Mouse (Mus musculus) lung, embryonic 16.5 days (tissue): Measurements from ENCODE around the gene Ap1g2. TPM values are rescaled to one million over a fixed set of nuclear protein-coding genes. Genes with fewer than 3 reads are reported as not detected.

Source experiments
- ATAC-seq: fragments of 200-750 bp; cut with Nextera tagmentation; 2 replicates; pipeline ENCODE4 v1.8.0; 2017; ENCODE audit warnings: low read depth, mild to moderate bottlenecking, moderate library complexity
- H3K27ac ChIP-seq: fragments of 300-500 bp; sonication (generic); 2 replicates; pipeline ENCODE4 v1.5.1; 2014; ENCODE audit warnings: mild to moderate bottlenecking, control low read depth, low read length
- H3K27me3 ChIP-seq: fragments of 300-500 bp; sonication (generic); 2 replicates; pipeline ENCODE4 v1.6.1; 2014; ENCODE audit warnings: low read depth, low read length, mixed read lengths; ENCODE audit not compliant: control insufficient read depth, insufficient read depth
- H3K36me3 ChIP-seq: fragments of 300-500 bp; sonication (generic); 2 replicates; pipeline ENCODE4 v1.6.1; 2014; ENCODE audit warnings: low read length; ENCODE audit not compliant: control insufficient read depth, insufficient read depth
- H3K4me1 ChIP-seq: fragments of 300-500 bp; sonication (generic); replicated peaks from 2 replicates; pipeline ENCODE4 v1.6.1; 2014; ENCODE audit warnings: low read length, mixed read lengths; ENCODE audit not compliant: control insufficient read depth, insufficient read depth
- H3K4me2 ChIP-seq: fragments of 300-500 bp; sonication (generic); 2 replicates; pipeline ENCODE4 v1.6.1; 2014; ENCODE audit warnings: low read depth, low read length, control low read depth
- H3K4me3 ChIP-seq: fragments of 300-500 bp; sonication (generic); 2 replicates; pipeline ENCODE4 v1.5.1; 2014; ENCODE audit warnings: mild to moderate bottlenecking, low read length, control low read depth
- H3K9ac ChIP-seq: fragments of 300-500 bp; sonication (generic); 2 replicates; pipeline ENCODE4 v1.6.1; 2014; ENCODE audit warnings: low read length, control low read depth
- H3K9me3 ChIP-seq: fragments of 300-500 bp; sonication (generic); 2 replicates; pipeline ENCODE4 v1.6.1; 2016; ENCODE audit warnings: low read length; ENCODE audit not compliant: control insufficient read depth
- WGBS: fragments of 180-500 bp; shearing (Covaris S2); extraction: QIAGEN DNeasy Blood & Tissue Kit; methylation state at CpG from one replicate; pipeline ENCODE4 v1.1.7; 2014; 5-methylcytosine and 5-hydroxymethylcytosine counted together
- polyA plus RNA-seq: library from polyadenylated mRNA; unstranded; fragments of >200 nt; fragmentation: Nextera tagmentation; extraction: Ambion mirVana; gene quantifications from 2 replicates; pipeline ENCODE4 v1.2.1, GENCODE M21; 2015

Gene Ap1g2
- polyA plus RNA-seq, 1 experiment from 2014 or later, result 23.2 TPM

DNA sequence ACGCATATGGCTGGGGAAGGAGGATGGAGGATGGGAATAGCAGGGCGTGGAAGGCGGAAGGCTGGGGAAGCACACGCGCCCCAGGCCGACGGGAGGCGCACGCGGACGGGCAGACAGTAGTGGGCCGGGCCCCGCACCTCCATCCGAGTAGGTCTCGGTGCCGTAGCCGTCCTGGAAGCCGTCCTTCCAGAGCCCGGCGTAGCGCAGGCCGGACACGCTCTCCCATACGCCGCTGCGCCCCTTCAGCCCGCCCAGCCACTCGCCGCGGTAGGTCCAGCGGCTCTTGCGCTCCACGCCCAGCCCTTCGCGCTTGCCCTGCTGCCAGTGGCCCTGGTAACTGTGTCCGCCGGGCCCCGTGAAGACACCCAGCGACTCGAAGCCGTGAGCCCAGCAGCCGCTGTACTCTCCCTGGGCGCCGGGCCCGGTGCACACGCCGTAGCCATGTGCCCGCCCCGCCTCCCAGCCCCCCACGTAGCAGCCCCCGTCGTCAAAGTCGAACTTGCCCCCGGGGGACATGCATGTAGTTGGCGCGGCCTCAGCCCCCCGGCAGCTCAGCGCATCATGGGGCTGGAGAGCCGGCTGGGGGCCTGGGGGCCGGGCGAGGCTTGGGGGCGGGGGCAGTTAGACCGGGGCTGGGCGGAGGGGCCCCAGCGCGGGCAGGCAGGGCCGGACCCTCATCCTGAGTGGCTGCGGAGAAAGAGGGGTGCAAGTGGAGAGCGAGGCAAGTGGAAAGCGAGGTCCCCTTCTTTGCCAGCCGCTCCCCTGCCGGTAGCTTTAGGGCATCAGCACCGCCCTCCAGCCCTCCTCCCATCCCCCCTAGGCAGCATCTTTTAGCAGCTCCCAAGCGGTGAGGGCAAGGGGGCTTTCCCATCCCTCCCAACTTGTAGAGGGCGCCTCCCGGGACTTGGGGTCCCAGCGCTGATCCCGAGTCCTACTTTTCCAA, 8.6 kb upstream of the Ap1g2 start:
- Histone ChIP-seq H3K4me3 (peak overlapping the region; percentile 58), H3K9ac (peak overlapping the region; percentile 60), H3K36me3 (no peaks in the 10 kb centered on the region), H3K4me2 (peak overlapping the region; percentile 88), H3K27me3 (peaks cover 60% of the 10 kb centered on the region), H3K27ac (no peak overlapping the region), H3K9me3 (no peaks in the 10 kb centered on the region), H3K4me1 (peaks cover 24% of the 10 kb centered on the region)
- ATAC-seq, result peak; percentile 70
- WGBS, result 1% methylated on average over 69 of the region's 78 CpGs

GRCm38 (mm10) chr14:55113975-55114645, 7.7 kb upstream of the Ap1g2 start:
- Histone ChIP-seq H3K36me3 (no peaks in the 10 kb centered on the region), H3K9ac (no peak overlapping the region; the same call in 1 of the 2 replicates), H3K27me3 (peaks cover 68% of the 10 kb centered on the region), H3K27ac (no peak overlapping the region), H3K9me3 (no peaks in the 10 kb centered on the region), H3K4me1 (peaks cover 24% of the 10 kb centered on the region), H3K4me2 (peak overlapping the region; percentile 88), H3K4me3 (peak overlapping the region; percentile 58)
- 6% methylated on average over 26 of the region's 26 CpGs for WGBS
- ATAC-seq, result no peak

- H3K9me3 ChIP-seq, result no peaks in the 10 kb centered on the region
- H3K4me1 ChIP-seq, result peaks cover 24% of the 10 kb centered on the region
- H3K9ac ChIP-seq, result no peak overlapping the region
- H3K27ac ChIP-seq, result no peak overlapping the region
- H3K4me3 ChIP-seq, result no peak overlapping the region
- no peak for ATAC-seq
- no peak overlapping the region for H3K4me2 ChIP-seq
- H3K27me3 ChIP-seq, result peaks cover 69% of the 10 kb centered on the region
- WGBS, result 56% methylated on average over 51 of the region's 51 CpGs
- no peaks in the 10 kb centered on the region for H3K36me3 ChIP-seq
Measured at GRCm38 (mm10) chr14:55113351-55113974, 7.1 kb upstream of the Ap1g2 start.

- H3K4me2 ChIP-seq, result no peak overlapping the region
- no peak overlapping the region for H3K27ac ChIP-seq
- H3K9me3 ChIP-seq, result no peaks in the 10 kb centered on the region
- 64% methylated on average over 2 of the region's 2 CpGs for WGBS
- no peaks in the 10 kb centered on the region for H3K36me3 ChIP-seq
- H3K9ac ChIP-seq, result no peak overlapping the region
- peaks cover 62% of the 10 kb centered on the region for H3K27me3 ChIP-seq
- no peak overlapping the region for H3K4me3 ChIP-seq
- peaks cover 24% of the 10 kb centered on the region for H3K4me1 ChIP-seq
- ATAC-seq, result no peak
Measured at GRCm38 (mm10) chr14:55111720-55112119, 5.3 kb upstream of the Ap1g2 start.

DNA sequence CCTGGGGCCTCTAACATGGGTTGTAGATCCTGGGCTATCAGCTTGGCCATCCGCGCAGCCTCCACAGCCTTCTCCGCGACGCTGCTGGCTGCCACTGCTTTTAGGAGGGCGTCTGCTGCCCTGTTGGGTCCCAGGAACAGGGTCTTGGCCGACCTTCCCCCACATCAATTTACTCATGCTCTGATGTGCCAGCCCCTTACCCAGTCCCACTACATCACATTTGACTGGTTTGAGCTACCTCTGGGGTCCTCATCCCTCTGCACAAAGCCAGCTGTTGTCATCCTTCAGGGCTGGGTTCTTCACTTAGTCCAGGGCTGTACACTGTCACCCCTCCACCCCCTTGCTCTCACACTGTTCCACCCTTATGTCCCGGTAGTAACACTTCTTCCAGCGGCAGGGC, 3.7 kb upstream of the Ap1g2 start:
- no peak overlapping the region for H3K4me3 ChIP-seq
- H3K9ac ChIP-seq, result no peak overlapping the region
- H3K27me3 ChIP-seq, result peaks cover 49% of the 10 kb centered on the region
- no peaks in the 10 kb centered on the region for H3K36me3 ChIP-seq
- WGBS, result 27% methylated on average over 9 of the region's 9 CpGs
- H3K4me2 ChIP-seq, result no peak overlapping the region
- no peak overlapping the region for H3K27ac ChIP-seq
- H3K4me1 ChIP-seq, result peaks cover 19% of the 10 kb centered on the region
- H3K9me3 ChIP-seq, result no peaks in the 10 kb centered on the region
- no peak for ATAC-seq

DNA sequence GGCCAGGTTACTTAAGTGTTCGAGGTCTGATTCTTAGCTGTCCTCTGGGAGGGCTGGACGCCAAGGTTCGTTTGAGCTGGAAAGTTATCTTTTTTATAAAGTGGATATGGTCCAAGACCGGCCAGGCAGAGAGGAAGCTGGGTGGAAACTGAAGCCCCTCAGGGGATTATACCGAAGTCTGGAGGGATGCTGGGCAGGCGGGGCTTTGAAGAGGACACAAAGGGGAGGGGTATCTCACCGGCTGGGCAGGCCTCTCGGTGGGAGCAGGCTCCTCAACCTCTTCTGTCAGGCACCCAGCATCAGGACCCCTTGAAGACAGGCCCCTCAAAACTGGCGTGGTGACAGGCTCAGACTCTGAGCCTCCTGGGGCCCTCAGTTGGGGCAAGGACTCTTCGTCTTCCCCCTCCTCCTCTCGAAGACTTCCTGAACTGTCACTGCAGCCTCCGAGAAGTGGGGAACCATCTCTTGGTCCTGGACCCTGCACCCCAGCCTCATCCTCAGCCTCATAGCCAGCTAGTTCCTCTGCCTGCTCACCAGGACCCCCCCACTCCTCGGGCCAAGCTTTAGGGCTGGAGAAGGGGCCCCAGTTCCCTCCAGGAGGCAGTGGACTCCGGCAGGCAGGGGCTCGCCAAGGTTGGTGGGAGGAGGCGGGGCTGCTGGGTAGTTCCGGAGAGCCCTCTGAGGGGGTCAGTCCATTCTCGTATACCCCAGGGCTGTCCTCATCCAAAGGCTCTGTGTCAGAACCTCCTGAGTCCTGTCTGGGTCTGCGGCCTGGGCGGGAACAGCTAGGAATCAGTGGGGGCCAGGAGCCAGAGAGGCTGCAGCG, 2.9 kb upstream of the Ap1g2 start:
- Histone ChIP-seq H3K36me3 (no peaks in the 10 kb centered on the region), H3K9me3 (no peaks in the 10 kb centered on the region), H3K27me3 (peaks cover 42% of the 10 kb centered on the region), H3K4me2 (no peak overlapping the region), H3K9ac (no peak overlapping the region), H3K27ac (no peak overlapping the region), H3K4me3 (no peak overlapping the region), H3K4me1 (peaks cover 11% of the 10 kb centered on the region)
- ATAC-seq, result no peak
- WGBS, result 13% methylated on average over 20 of the region's 21 CpGs

DNA sequence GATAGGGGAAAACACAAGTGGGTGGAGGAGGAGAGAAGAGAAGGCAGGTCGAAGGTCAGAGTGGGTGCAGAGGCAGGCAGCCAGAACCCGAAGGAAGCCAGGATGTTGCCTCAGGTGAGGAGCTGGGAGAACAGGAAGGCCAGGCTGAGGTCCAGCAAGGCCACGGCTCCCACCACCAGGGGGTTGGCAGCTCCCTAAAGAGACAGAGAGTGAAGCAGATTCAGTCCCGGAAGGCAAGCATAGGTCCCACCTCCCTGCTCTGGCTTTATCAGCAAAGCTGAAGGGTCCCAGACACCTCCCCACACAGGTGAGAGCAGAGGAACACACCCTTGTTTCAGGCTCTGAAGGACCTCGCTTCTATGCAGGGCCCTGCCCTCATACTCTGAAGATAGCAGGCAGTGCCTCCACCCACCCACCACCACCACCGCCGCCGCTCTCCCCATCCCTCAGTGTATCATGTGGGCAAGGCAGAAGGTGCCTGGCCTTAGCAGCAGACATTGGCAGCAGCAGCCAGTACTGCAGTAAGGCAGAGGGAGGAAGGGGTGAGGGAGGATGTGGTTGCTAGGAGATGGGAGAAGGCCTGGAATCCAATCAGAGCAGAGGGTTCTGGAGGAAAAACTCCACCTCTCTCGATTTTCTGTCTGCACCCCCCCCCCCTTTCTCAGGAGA, 1.9 kb upstream of the Ap1g2 start:
- 24% methylated on average over 9 of the region's 9 CpGs for WGBS
- Histone ChIP-seq H3K27ac (no peak overlapping the region), H3K4me3 (no peak overlapping the region), H3K4me2 (no peak overlapping the region), H3K36me3 (no peaks in the 10 kb centered on the region), H3K27me3 (peaks cover 33% of the 10 kb centered on the region), H3K9me3 (no peaks in the 10 kb centered on the region), H3K4me1 (peaks cover 8% of the 10 kb centered on the region), H3K9ac (no peak overlapping the region)
- no peak for ATAC-seq

DNA sequence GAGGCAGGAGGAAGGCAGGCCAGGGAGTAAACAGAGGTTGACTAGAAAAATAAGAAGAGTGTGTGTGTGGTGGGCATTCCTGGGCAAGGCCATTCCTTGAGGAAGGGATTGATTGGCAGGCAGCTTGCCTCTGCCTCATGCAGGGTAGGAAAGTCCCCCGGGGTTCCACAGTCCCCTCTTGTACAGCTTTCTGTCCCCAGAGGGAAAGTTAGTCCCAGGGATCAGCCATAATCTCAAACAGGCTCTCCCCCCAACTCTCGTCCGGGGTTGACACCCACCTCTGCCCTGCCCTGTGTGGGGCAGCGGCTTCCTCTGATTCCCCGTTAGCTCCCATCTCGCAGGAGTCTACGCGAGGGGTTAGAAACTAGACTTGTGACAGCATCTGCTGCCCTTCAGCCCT, 597 bp upstream of the Ap1g2 start:
- Histone ChIP-seq H3K27me3 (peaks cover 26% of the 10 kb centered on the region), H3K9me3 (no peaks in the 10 kb centered on the region), H3K27ac (no peak overlapping the region), H3K4me3 (no peak overlapping the region), H3K4me1 (peaks cover 8% of the 10 kb centered on the region), H3K4me2 (peak overlapping the region; percentile 98; the same call in 1 of the 2 replicates), H3K36me3 (no peaks in the 10 kb centered on the region), H3K9ac (no peak overlapping the region)
- 73% methylated on average over 8 of the region's 8 CpGs for WGBS
- ATAC-seq, result no peak
